Mouse (Mus musculus) limb, embryonic 13.5 days (tissue): ENCODE data around the gene Cdk1. TPM values are rescaled to one million over a fixed set of nuclear protein-coding genes. Genes with fewer than 3 reads are reported as not detected.

Experiments
- ATAC-seq: fragments of 200-750 bp; cut with Nextera tagmentation; 2 replicates; pipeline ENCODE4 v1.8.0; 2017; ENCODE audit warnings: low read depth, moderate number of reproducible peaks, moderate TSS enrichment; ENCODE audit not compliant: low FRiP score
- H3K27ac ChIP-seq: fragments of 300-500 bp; sonication (generic); 2 replicates; pipeline ENCODE4 v1.5.1; 2015; ENCODE audit warnings: inconsistent platforms, mild to moderate bottlenecking, moderate library complexity
- H3K27me3 ChIP-seq: fragments of 300-500 bp; sonication (generic); 2 replicates; pipeline ENCODE4 v1.6.1; 2015; ENCODE audit warnings: mild to moderate bottlenecking, inconsistent platforms
- H3K36me3 ChIP-seq: fragments of 300-500 bp; sonication (generic); 2 replicates; pipeline ENCODE4 v1.6.1; 2015; ENCODE audit warnings: inconsistent platforms, mild to moderate bottlenecking, moderate library complexity
- H3K4me1 ChIP-seq: fragments of 300-500 bp; sonication (generic); 2 replicates; pipeline ENCODE4 v1.6.1; 2015; ENCODE audit warnings: inconsistent platforms
- H3K4me2 ChIP-seq: fragments of 300-500 bp; sonication (generic); replicated peaks from 2 replicates; pipeline ENCODE4 v1.6.1; 2015; ENCODE audit warnings: inconsistent platforms, mild to moderate bottlenecking, moderate library complexity
- H3K4me3 ChIP-seq: fragments of 300-500 bp; sonication (generic); 2 replicates; pipeline ENCODE4 v1.5.1; 2015; ENCODE audit warnings: moderate library complexity, mild to moderate bottlenecking, inconsistent platforms
- H3K9ac ChIP-seq: fragments of 300-500 bp; sonication (generic); 2 replicates; pipeline ENCODE4 v1.6.1; 2015; ENCODE audit warnings: mild to moderate bottlenecking, inconsistent platforms
- H3K9me3 ChIP-seq: fragments of 300-500 bp; sonication (generic); 2 replicates; pipeline ENCODE4 v1.6.1; 2016; ENCODE audit warnings: inconsistent platforms
- whole genome bisulfite sequencing: fragments of 180-500 bp; shearing (Covaris S2); methylation state at CpG from one replicate; pipeline ENCODE4 v1.1.7; 2015; 5-methylcytosine and 5-hydroxymethylcytosine counted together
- polyA plus RNA-seq: library from polyadenylated mRNA; unstranded; fragments of >200 nt; fragmentation: Nextera tagmentation; extraction: Ambion mirVana; gene quantifications from 2 replicates; pipeline ENCODE4 v1.2.1, GENCODE M21; 2015

The Cdk1 gene
- polyA plus RNA-seq, 1 experiment from 2014 or later = 396 TPM

DNA sequence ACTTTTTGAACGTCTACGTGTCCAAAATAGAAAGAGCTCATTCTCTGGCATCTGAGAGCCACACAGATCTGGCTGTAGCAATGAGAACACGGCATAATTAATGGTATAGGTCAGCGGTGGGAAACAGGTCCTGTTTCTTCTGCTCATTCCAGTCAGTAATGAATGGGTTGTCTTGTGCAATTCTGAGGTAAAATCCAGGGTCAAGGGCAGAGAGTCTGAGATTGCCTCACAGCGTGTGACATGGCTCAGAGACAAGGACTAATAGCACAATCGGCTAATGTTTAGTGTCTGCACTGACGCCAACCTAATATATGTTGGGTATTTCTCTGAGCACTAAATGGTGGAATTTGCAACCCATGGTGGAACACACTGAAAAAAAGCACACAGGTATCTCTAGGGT, 52.8 kb downstream of the Cdk1 start:
- no peak for ATAC-seq
- Histone ChIP-seq H3K36me3 (no peaks in the 10 kb centered on the region), H3K9ac (no peak overlapping the region), H3K4me2 (no peak overlapping the region), H3K9me3 (no peaks in the 10 kb centered on the region), H3K4me3 (no peak overlapping the region), H3K27me3 (no peaks in the 10 kb centered on the region), H3K27ac (no peak overlapping the region), H3K4me1 (no peaks in the 10 kb centered on the region)
- WGBS = 87% methylated on average over 7 of the region's 7 CpGs

DNA sequence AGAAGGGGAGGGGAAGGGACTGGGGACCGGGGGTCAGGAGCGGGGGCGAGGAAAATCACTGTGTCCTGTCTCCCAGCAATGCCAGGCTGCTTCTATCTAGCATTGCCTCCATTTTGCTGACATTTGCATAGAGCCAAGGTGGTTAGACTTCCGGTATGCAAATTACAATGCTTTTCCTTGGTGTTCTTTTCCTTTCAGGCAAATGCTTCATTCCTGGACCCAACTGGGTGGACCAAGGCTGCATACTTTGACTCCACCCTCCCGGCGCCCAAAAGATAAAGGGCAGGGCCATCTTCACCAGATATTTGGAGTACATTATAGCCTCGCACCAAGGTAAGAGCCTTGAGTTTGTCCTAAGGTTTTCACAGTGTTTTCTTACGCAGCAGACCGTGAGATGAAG, 56.8 kb downstream of the Cdk1 start:
- Histone ChIP-seq H3K27ac (no peak overlapping the region), H3K4me2 (no peak overlapping the region), H3K4me1 (no peaks in the 10 kb centered on the region), H3K9ac (no peak overlapping the region), H3K27me3 (no peaks in the 10 kb centered on the region), H3K9me3 (no peaks in the 10 kb centered on the region), H3K4me3 (no peak overlapping the region), H3K36me3 (peaks cover 2% of the 10 kb centered on the region; the same call in 1 of the 2 replicates)
- WGBS = 81% methylated on average over 9 of the region's 9 CpGs
- ATAC-seq = no peak

DNA sequence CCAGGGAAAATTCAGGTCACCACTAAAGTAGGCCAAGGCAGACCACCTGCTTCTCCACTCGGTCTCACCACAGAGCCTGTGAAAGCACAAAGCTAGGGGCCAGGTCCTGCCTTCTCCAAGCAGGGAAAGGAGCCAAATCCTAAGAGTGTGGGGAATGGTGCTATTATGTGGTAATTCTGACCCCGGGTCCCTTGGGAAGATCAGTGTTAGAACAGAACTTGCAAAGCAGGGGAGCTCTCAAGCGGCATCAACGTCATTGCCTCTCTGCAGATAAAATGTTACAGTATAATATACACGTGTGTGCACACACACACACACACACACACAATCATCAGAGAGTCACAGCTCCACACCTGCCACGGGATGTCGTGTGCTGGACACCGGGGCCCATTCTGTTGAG, 62.0 kb downstream of the Cdk1 start:
- Histone ChIP-seq H3K4me2 (no peak overlapping the region), H3K4me3 (no peak overlapping the region), H3K36me3 (peaks cover 50% of the 10 kb centered on the region), H3K9ac (no peak overlapping the region), H3K4me1 (no peaks in the 10 kb centered on the region), H3K27ac (no peak overlapping the region), H3K9me3 (no peaks in the 10 kb centered on the region), H3K27me3 (no peaks in the 10 kb centered on the region)
- ATAC-seq = no peak
- 89% methylated on average over 8 of the region's 8 CpGs for WGBS

DNA sequence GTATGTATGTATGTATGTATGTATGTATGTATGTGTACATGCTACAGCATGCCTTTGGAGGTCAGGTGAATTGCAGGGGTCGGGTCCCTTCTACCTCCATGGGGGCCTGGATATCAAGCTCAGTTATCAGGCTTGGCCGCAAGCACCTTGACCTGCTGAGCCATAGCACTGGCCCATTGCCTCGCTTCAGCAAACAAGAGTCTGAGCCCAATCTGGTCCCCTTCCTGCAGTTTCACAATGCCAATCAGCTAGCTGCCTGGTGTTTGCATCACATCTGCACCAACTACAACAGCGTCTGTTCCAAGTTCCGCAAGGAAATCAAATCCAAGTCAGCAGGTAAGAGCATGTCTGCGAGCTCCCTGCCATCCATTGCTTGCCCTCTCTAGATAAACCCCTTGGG, 64.0 kb downstream of the Cdk1 start:
- Histone ChIP-seq H3K4me2 (no peak overlapping the region), H3K4me3 (no peak overlapping the region), H3K4me1 (no peaks in the 10 kb centered on the region), H3K36me3 (peaks cover 70% of the 10 kb centered on the region), H3K9me3 (no peaks in the 10 kb centered on the region), H3K27ac (no peak overlapping the region), H3K9ac (no peak overlapping the region), H3K27me3 (no peaks in the 10 kb centered on the region)
- 88% methylated on average over 6 of the region's 6 CpGs for WGBS
- no peak for ATAC-seq

DNA sequence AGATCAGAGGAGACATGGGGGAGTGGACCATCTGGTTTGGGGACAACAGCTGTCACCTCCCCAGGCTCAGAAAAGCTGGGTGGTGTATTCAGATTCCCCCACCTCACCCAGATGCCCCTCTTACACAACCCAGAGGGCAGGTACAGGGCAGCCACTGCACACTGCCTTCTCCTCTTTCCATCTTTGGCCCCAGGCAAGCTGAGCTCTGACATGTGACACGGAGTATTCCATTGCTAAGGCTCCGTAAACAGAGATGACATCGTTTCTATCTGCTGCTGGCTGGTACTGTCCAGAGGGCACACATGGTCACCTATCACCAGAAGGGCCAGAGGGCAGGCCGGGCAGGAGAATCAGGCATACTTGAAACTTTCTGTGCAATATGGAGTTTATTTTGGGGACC, 64.7 kb downstream of the Cdk1 start:
- no peaks in the 10 kb centered on the region for H3K27me3 ChIP-seq
- H3K36me3 ChIP-seq = peaks cover 77% of the 10 kb centered on the region
- H3K9ac ChIP-seq = no peak overlapping the region
- no peaks in the 10 kb centered on the region for H3K9me3 ChIP-seq
- no peak for ATAC-seq
- H3K4me2 ChIP-seq = no peak overlapping the region
- no peaks in the 10 kb centered on the region for H3K4me1 ChIP-seq
- WGBS = 90% methylated on average over 4 of the region's 4 CpGs
- H3K27ac ChIP-seq = no peak overlapping the region
- no peak overlapping the region for H3K4me3 ChIP-seq

DNA sequence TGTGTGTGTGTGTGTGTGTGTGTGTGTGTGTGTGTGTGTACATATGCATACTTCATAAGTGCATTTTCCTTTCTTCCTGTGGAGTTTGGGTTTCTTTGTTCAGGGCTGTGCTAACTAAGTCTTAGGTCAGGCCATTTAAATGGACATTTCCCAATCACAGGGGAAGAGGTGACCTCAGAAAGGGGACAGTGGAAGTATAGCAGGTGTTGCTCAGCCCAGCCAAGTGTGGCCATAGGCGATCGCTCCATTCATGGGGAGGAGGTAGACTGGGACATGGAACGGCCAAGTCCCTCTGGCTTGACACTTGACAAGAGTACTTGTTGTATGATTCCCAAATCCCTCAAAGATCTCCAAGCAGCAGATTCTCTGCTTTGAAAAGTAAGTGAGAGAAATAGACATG, 65.8 kb downstream of the Cdk1 start:
- Histone ChIP-seq H3K27ac (no peak overlapping the region), H3K9me3 (no peaks in the 10 kb centered on the region), H3K27me3 (no peaks in the 10 kb centered on the region), H3K4me3 (no peak overlapping the region), H3K9ac (no peak overlapping the region), H3K4me1 (no peaks in the 10 kb centered on the region), H3K4me2 (no peak overlapping the region), H3K36me3 (peaks cover 87% of the 10 kb centered on the region)
- WGBS = 98% methylated on average over 3 of the region's 3 CpGs
- no peak for ATAC-seq

Other genes starting within 250 kb of the Cdk1 start
- gene Rhobtb1, start 201.5 kb downstream of the Cdk1 start, polyA plus RNA-seq = 35.5 and 36.7 TPM in 2 replicates
- 2.7 and 3.1 TPM in 2 replicates for gene A930033H14Rik, start 139.8 kb downstream of the Cdk1 start, polyA plus RNA-seq
- 26.2 and 28.0 TPM in 2 replicates for gene Ank3, start 45.8 kb upstream of the Cdk1 start, polyA plus RNA-seq